Mouse (Mus musculus) layer of hippocampus, adult 9-10 months (tissue): Measurements from ENCODE around the gene Ankib1.
"Not testable (repeated sequence)": the region's sequence is repeated elsewhere in the genome, so short reads cannot be mapped to it uniquely, and the experiment has no call there.

Source experiments
- DNase-seq: peaks from one replicate; pipeline ENCODE4 v3.0.0; 2022; ENCODE audit warnings: low spot score

Gene Ankib1

DNA sequence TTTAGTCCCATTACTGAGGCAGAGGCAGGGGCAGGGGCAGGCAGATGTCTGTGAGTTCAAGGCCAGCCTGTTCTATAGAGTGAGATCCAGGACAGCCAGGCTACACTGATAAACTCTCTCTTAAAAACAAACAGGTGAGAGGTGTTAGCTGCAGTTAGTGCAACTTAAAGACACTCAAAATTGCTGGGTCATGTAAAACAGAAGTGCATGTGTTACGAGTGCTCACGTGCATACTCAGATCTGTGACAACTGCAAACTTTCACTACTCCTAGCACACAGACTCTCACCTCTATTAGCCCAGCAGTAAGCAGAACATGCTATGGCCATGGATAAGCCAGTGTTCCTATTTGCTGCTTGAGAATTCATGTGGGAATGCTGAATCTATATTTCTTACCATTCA is 79.3 kb downstream of the Ankib1 start:
- DNase-seq: no peak

DNA sequence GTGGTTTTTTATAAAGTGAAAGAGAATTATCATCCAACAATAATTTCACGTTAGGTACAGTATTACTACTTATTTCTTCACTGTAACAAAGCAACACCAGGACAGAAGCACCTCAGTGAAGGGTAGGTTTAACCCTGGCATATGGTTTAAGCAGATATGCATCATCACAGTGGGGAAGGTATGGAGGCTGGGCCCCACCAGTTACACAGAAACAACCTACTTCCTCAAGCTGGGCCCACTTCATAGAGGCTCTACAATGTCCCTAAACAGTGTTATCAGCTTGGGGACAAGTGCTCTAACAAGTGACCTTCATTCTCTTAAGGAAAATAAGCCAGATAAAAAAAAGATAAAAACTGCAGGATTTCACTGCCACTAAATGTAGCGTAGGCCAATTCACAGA is 79.9 kb downstream of the Ankib1 start:
- no peak for DNase-seq

DNA sequence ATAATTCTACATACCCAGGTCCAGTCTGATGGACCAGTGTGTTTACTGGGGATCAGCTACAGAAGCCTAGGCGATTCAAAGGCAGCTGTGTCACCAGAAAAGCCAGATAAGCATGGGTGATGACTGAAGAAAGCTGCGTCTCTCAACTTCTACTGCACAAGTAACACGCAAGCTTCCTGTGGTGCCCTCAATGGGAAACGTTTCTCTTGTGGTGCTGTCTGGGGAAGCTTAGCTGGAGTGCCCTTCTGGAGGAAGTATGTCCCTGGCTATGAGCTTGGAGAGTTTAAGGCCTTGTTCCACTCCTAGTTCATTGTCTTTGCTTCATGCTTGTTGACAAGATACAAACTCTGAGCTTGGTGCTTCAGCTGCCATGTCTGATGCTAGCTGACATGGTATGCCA is 83.4 kb downstream of the Ankib1 start:
- no peak for DNase-seq

DNA sequence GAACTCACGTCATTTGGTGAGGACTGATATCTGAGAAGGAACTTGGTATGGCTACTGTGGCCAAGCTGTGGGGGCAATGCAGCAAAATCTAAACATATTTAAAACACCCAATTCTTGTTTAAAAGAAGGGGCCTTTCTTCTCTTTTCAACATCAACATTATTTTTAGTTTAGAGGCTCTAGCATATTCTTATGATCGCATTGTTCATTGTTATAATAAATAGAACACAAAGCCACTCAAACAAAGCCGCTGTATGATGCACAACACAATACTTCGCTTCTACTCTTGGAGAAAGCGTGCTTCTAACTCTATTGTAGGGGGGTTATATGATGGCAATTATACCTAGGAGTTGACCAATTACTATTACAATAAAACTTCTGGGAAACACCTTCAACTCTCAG is 86.9 kb downstream of the Ankib1 start:
- DNase-seq: no peak

DNA sequence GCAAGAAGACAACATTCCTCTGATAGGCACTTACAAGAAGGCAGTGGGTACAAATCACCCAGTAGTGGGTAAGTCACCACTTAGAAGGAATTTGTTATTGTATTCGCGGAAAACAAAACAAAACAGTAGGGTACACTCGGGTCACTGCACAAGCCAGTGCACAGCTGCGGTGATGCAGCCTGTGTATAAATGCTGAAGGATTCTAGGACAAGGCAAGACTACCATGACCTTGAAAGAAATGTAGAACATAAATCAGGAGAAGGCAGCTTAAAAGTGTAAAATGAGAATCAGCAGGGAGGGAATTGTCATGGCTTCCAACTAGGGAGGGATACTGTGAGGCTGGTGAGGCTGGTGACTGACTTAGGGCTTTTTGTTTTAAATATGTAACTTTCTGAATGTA is 100.5 kb downstream of the Ankib1 start:
- no peak for DNase-seq

DNA sequence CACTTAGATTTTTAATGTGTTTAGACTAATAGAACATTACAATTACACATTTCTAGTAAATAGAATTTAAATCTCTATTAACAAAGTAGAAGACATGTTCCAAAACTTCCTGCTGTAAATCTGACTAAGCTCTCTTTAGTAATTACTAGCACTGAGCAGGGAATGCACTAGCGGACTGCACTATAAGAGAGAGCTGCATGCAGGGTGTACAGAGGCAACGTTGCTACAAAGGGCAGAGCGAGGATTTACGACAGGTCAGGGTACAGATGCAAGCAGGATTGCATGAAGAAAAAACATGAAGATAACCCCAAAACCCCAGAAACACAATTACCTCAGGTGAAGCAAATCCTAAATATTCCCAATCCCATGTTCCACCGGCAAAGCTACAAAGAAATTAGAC is 102.7 kb downstream of the Ankib1 start:
- no peak for DNase-seq

DNA sequence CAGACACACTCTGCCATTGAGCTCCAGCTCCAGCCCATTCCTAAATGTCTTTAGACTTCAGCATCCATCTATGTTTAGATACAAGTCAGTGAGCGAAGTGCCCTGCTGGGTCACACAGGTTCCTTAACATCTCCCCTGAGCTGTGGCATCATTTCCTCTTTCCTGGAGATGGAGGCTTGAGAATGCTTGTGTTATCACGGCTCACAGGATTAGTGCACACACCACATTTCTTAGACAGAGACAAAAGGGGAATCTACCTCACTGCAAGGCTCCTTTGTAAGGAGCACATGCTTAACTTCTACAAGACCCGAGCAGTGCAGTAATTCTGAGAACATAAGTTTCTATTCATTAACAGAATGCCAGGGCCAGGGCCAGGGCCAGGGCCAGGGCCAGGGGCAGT is 106.7 kb downstream of the Ankib1 start:
- no peak for DNase-seq

DNA sequence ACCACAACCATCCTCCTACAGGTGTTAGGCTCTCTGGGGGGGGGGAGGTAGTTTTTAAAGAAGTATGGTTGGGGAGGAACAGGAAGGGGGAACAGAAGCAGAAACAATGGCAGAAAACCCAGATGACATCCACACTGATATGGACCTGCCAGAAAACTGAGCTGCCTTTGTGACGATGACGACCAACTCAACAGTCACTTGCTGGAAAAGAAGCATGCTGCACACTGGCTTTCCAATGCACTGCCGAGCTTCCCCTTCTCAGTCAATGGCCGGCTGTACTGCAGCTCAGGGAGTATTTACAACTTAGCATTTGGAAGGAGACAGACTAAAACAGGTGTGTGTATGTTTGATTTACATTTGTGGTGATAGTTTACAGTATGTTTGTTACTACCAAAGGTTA is 107.5 kb downstream of the Ankib1 start:
- DNase-seq: no peak

DNA sequence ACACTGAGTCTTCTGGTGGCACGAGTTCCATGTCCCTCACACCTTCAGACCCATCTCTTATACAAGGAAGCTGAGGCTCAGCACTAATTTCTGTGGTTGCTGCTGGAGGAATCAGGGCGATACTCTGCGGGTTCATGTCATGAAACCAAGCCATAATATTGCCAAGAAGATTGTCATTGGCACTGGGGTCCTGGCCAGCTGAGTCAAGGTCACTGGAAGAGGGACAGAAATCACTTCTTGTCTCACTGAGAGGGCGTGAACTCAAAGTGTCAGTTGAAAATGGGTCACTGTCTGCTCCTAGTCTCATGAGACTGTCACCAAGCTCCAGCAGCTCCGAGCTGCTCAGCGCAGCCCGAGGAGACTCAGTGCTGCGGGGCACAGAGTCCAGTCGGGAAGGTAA is 109.8 kb downstream of the Ankib1 start:
- DNase-seq: no peak

DNA sequence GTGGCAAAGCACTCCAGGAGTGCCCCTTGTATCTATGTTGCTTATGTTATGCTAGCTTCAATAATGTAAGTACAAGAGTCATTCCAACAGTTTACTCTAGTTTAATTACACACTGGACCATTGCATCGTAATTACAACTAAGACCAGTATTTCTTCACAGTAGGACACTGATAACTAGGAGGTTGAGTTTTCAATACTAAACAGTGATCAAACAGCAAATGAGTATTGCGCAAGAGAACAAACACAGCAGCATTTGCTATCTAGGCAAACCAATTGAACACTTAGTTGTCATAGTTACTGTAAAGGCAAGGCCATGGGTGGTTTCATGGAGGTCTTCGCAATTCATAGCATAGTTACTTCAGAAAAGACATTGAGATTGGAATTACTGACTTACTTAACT is 111.4 kb downstream of the Ankib1 start:
- DNase-seq: no peak

DNA sequence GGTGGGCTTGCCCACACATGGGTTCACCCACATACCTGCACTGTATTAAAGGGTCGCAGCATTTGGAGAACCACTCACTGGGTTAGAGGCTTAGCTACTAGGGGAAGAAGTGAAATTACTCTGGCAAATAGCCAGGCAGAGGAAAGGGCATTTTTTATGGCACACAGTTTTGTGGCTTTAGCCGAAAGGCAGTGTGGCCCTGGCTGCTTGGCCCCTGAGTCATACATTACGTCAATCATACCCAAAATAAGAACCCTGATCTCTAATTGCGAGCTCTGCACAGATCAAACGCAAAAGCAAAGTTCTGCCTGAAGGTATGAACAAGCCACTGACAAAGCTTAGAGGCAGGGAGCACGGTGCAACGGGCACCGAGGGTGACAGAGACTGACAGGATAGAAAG is 114.4 kb downstream of the Ankib1 start:
- DNase-seq: no peak

DNA sequence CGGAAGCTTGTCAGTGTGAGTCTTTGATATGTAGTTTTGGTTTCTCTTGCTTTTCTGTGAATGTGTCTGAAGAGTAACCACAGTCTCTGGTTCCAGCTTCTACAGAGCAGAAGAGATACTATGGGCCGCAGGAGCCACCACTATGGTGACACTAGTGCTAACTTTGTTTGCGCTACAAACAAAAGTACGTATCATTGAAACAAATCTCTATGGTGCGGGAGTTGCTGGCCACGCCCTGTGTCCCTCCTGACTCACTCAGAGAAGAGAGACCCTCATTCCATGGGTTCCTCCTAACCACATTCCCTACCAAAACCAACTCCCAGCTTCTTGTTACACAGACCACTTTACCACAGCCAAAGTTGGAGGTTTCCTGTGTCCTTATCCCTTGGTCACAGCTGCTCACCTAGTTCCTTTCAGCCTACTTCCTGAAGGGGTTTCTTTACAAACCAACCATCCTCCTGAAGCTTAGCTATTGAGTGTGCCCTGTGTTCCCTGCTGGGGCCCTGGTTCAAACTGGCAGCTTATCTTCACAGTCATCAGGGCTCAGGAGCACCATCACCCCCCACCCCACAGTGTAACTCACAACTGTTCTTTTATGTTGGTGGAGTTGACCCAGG is 132.7 kb downstream of the Ankib1 start:
- no peak for DNase-seq

DNA sequence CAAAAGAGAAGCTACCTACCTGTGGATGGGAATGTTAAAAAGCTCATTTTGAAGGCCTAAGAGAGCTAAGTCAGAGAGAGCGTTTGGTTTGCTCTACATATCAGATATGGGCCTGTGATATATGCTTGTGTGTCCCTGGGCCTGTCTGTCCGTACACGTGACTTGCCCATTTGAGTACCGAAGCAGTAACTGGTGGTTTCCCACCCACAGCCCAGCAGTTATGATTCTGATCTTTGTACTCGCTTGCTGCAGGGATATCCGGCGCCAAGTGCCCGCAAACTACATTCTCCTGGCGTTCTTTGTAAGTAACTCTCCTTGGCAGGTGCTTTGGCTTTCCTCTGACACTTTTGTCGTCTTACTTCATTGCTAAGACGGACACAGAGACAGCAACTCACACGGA is 136.1 kb downstream of the Ankib1 start:
- DNase-seq: no peak

DNA sequence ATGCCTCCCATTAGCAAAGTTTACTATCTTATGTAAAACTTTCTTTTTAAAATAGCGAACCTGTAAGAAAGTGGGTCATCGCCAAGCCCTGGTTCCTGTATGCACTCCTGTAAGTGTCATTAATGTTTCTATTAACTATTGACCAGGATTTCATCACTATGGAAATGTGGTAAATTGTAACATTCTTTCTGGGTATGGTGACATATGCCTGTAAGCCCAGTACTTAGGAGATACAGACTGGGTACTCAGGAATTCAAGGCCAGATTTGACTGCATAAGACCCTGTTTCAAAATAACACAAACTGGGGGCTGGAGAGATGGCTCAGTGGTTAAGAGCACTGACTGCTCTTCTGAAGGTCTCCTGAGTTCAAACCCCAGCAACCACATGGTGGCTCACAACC is 137.5 kb downstream of the Ankib1 start:
- DNase-seq: no peak

DNA sequence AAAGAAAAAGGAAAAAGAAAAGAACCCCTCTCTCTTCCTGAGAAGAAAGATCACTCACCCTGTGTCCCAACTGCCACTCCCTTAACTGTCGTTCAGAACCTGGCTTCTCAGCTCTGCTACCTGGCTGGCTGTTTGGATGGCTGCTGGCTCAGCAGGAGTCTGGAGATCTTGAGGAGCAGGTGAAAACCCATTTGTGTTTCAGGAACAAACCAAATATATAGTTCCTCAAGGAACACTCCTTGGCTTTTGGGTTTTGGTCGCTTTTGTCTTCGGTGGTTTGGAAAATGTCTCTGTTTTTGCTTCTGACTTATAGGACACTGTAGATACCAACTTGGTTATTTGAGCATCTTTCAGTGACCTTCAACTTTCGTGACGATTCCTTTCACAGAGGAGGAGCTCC is 145.6 kb downstream of the Ankib1 start, which contains the start of gene Gatad1:
Gene Gatad1 (minus strand): TSS at position 101 of the 400 bp plus-strand sequence.
- no peak for DNase-seq

DNA sequence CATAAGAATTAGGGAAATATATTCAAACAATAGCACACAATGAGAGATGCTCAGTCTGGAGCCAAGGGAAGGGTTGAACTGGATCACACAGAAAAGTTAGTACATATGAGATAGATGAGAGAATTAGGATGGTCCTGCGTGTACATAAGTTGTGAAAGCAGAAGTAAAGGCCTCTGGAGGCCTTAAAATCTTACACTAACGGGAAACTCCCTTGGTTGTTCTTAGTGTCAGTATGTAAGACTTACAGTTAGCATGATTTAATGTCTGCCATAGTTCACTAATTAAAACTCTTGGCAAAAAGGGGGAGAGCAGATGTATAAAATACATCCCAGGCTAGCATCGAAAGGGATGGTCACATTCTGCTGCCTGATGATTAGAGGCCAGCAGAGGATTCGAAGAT is 148.9 kb downstream of the Ankib1 start:
- DNase-seq: no peak

DNA sequence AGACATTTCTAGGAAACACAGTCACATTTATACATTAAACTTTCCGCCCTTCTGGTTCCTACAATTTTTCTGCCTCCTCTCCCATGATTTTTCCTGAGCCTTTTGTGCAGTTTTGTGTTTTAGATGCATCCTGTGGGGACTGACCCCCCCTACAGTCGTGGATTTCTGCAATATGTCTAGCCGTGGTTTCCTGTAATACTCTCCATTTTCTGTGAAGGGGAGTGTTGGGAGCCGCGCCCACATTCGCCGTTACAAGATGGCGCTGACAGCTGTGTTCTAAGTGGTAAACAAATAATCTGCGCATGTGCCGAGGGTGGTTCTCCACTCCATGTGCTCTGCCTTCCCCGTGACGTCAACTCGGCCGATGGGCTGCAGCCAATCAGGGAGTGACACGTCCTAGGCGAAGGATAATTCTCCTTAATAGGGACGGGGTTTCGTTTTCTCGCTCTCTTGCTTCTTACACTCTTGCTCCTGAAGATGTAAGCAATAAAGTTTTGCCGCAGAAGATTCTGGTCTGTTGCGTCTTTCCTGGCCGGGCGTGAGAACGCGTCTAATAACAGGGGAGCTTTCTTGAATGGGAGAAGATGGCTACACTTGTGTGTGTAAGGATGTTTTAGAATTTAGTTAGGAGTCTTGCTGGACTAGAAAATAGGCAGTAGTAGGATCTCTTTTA is 149.7 kb downstream of the Ankib1 start:
- DNase-seq: not testable (repeated sequence)

DNA sequence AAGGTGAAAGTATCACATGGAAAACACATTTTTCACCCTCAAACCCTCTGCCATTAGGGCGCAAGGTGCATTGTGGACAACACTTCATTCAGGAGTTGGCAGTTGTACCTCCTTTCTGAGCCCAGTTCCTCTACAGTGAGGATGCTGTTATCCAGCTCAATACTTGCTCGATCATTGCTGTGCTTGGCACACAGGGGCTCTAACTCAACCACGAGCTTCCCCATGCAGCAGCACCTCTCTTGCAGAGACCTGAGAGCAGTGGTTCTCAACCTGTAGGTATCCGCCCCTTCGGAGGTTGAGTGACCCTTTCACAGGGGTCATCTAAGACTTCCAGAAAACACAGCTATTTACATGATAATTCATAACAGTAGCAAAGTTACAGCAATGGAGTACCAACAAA is 151.1 kb downstream of the Ankib1 start:
- no peak for DNase-seq

DNA sequence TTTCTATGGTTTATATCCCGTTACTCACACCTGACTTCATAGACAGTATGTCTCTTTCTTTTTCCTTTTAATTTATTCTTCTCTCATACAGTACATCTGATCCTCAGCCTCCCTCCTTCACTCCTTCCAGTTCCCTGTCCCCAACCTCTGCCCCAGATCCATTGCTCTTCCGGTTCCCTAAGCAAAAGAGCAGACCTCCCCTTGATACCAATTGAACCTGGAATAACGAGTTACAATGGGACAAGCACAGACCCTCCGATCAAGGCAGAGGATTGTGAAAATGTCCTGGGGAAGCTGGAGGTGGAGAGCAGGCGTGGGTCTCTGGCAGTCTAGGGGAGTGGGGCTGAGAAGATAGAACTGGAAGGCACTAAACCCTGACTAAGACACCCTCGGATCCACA is 151.8 kb downstream of the Ankib1 start, which contains the start of gene Tmbim7:
Gene Tmbim7 (plus strand): TSS at position 301 of the 400 bp plus-strand sequence.
- DNase-seq: no peak

DNA sequence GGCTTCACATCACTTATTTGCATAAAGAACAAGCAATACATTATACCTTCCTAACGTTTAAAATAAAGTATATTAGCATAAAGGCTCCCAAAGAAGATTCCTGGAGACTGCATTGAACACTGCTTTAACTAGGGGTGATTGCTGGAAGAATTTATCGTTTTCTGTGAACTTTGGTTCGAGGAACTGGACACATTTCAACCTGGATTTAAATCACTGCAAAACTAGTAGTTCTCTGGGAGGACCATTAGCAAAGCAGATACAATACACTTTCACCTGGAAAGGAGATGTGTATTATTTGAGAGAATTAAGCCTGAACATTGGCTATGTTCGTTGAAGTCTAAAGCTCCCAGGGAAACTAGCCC is 153.9 kb downstream of the Ankib1 start:
- DNase-seq: no peak

DNA sequence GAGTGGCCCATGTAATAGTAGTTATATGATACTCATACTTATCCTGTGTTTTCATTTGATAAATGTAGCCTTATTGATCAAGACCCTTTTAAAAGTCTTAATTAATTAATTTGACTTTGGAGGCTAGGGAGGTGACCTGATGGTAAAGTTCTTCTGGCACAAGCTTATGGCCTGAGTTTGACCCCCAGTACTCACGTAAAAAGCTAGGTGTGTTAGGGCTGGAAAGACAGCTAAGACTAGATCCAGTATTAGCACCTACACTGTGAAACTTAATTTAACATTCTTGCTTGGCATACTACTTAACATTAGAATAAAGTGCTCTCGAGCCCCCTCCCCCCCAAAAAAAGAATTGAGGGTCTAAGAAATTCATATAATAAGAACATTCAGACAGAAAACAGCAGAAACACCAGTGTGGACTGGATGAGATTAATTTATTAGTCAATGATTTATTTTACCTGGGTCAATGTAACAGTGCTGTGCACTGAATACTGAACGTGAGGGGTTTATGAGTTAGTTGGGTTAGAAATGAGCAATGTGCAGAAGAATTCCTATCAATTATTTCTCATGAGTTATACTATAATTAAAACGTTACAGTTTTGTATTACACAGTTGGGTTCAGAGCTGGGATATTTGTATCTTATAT is 154.4 kb downstream of the Ankib1 start:
- no peak for DNase-seq

DNA sequence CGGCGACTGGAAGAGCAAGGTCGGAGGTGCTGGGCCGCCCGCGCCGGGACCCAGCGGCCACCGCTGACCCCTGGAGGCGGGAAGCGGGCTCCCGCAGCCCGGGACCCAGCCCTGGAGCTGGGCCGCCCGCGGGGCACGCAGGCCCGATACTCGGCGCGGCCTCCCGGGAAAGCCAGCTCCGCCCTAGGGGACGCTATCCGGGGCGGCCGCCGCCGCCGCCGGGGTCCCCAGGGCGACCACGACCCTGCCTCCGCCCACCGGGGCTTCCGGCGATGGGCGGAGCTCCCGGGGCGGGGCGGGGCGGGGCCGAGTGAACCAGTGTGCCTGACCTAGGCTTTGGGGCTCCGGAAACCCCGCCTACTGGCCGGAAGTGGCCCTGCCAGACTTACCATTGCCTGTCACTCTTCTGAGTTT is 155.0 kb downstream of the Ankib1 start:
- no peak for DNase-seq

DNA sequence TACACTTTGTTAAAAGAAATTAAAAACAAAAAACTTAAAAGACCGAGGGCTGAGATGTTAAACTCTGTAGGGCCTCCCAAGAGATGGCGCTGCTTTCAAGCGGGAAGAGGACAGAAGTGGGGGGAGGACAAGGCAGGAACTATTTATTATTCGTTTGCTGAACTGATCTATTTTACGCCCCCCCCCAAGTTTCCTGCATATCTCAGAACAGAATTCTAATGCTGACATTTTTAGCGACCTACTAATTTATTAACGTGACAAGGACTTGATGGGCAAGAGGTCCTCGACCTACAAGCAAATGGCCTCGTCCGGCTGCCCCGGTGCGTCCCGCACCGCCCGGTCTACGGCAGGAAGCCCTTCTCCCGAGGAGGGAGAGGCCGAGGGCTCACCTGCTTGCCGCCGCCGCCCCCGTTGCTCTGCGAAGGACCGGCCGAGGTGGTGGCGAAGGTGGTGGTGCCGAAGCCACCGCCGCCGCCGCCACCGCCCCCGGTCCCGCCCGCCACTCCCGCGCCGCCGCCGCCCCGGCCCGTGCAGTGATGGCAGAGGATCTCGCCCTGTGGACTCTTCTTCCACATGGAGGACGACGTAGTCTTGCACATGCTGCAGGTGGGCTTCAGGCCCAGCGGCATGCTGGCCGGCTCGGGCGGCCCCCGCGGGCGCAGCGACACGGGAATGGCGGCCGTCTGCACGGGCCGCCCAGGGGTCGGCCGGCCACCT is 155.6 kb downstream of the Ankib1 start:
- DNase-seq: no peak
